Mouse (Mus musculus) small intestine, adult 2 months (tissue): ENCODE results near the gene Hmbs.

ENCODE experiments used
- CTCF ChIP-seq: fragments of 200-500 bp; IDR thresholded peaks from 2 replicates; pipeline ENCODE4 v1.5.1; 2012; ENCODE audit warnings: low read depth, mild to moderate bottlenecking, control low read depth, inconsistent platforms, low read length, moderate library complexity, mixed read lengths; ENCODE audit not compliant: insufficient replicate concordance, insufficient read length; ENCODE audit errors: extremely low read depth
- POLR2A ChIP-seq: fragments of 200-500 bp; IDR thresholded peaks from 2 replicates; pipeline ENCODE4 v1.6.1; 2012; ENCODE audit warnings: low read depth, mild to moderate bottlenecking, control low read depth, inconsistent platforms, low read length, moderate library complexity

DNA sequence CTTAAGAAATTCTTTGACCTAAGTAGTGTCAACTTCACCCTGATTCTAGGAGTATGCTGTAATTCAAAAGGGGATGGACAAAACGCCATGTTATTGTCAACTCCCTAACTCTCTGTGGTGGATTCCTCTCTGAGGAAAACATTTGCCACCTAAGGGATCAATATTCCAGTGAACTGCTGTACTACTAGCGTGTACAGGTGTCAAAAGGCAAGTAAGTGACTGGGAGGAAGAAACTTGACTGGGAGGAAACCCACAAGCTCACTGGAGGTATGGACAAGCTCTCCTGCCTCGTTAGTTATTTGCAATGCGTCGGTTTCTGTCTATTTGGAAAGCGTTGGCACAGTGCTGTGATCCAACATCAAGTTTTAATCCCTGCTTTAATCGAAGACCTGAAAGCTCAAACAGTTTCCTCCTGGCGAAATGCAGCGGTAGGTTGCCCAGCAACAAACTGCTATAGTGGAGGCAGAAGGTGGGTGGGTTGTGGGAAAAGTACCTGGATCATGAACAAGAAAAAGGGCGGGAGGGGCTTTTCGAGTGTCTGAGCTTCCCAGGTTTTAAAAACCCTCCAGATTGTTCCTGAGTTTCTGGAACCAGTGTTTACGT lies 18.2 kb downstream of the Hmbs start, which contains the start of gene Dpagt1:
- TF ChIP-seq CTCF (no peak), POLR2A (no peak)
